In genomic region chr3:69908074-69908473, GRCm38 (mm10) we compare ENCODE assay signal across 8 mouse cellular contexts. TPM values are rescaled to one million over a fixed set of nuclear protein-coding genes. Genes with fewer than 3 reads are reported as not detected.
DNase-seq lines count a peak whose midpoint lies in the region; ATAC-seq and TF ChIP-seq lines count a peak whose summit lies in the region.

No protein-coding gene starts in this region.

- no peaks in the 10 kb centered on the region for H3K27me3 ChIP-seq in kidney, postnatal 0 days (ENCODE audit: insufficient read depth, low read length)
- H3K27me3 ChIP-seq in embryonic facial prominence, embryonic 14.5 days (replicated peaks; ENCODE audit: control insufficient read depth, insufficient read depth, low read length): no peaks in the 10 kb centered on the region; the same call in 1 of the 2 replicates
- no peaks in the 10 kb centered on the region for H3K27me3 ChIP-seq in midbrain, embryonic 16.5 days (ENCODE audit: control insufficient read depth, insufficient read depth, low read depth, low read length)
- no peaks in the 10 kb centered on the region for H3K27me3 ChIP-seq in intestine, embryonic 15.5 days (replicated peaks)
- H3K27me3 ChIP-seq in heart, embryonic 11.5 days (ENCODE audit: control insufficient read depth, insufficient read depth, low read length): no peaks in the 10 kb centered on the region

- no peak overlapping the region for H3K4me2 ChIP-seq in kidney, postnatal 0 days (ENCODE audit: low read length)
- peak overlapping the region; percentile 27; the same call in 1 of the 2 replicates for H3K4me2 ChIP-seq in embryonic facial prominence, embryonic 14.5 days (ENCODE audit: low read depth, low read length)
- no peak overlapping the region for H3K4me2 ChIP-seq in midbrain, embryonic 16.5 days (ENCODE audit: low read length)
- no peak overlapping the region for H3K4me2 ChIP-seq in intestine, embryonic 15.5 days (replicated peaks)
- H3K4me2 ChIP-seq in heart, embryonic 11.5 days: no peak overlapping the region

- no peaks in the 10 kb centered on the region for H3K36me3 ChIP-seq in kidney, postnatal 0 days (ENCODE audit: insufficient read depth, low read length)
- H3K36me3 ChIP-seq in embryonic facial prominence, embryonic 14.5 days (ENCODE audit: control insufficient read depth, insufficient read depth, low read length): no peaks in the 10 kb centered on the region
- no peaks in the 10 kb centered on the region for H3K36me3 ChIP-seq in midbrain, embryonic 16.5 days (ENCODE audit: control insufficient read depth, insufficient read depth, low read length)
- H3K36me3 ChIP-seq in intestine, embryonic 15.5 days: no peaks in the 10 kb centered on the region
- H3K36me3 ChIP-seq in heart, embryonic 11.5 days (ENCODE audit: control insufficient read depth, insufficient read depth, low read length): no peaks in the 10 kb centered on the region

- no peak overlapping the region for H3K27ac ChIP-seq in kidney, postnatal 0 days
- no peak overlapping the region for H3K27ac ChIP-seq in embryonic facial prominence, embryonic 14.5 days (replicated peaks; ENCODE audit: low read depth, low read length)
- H3K27ac ChIP-seq in midbrain, embryonic 16.5 days (ENCODE audit: low read length): no peak overlapping the region
- H3K27ac ChIP-seq in intestine, embryonic 15.5 days: no peak overlapping the region
- no peak overlapping the region for H3K27ac ChIP-seq in heart, embryonic 11.5 days (ENCODE audit: low read depth, low read length)

- WGBS in kidney, postnatal 0 days: 63% methylated on average over 4 of the region's 4 CpGs
- 32% methylated on average over 4 of the region's 4 CpGs for WGBS in embryonic facial prominence, embryonic 14.5 days
- 67% methylated on average over 4 of the region's 4 CpGs for WGBS in midbrain, embryonic 16.5 days
- 65% methylated on average over 4 of the region's 4 CpGs for WGBS in intestine, embryonic 15.5 days
- WGBS in heart, embryonic 11.5 days (ENCODE audit: insufficient replicate concordance): 50% methylated on average over 4 of the region's 4 CpGs

- H3K4me3 ChIP-seq in kidney, postnatal 0 days (replicated peaks; ENCODE audit: low read depth, low read length): no peak overlapping the region
- H3K4me3 ChIP-seq in embryonic facial prominence, embryonic 14.5 days (ENCODE audit: low read depth, low read length): no peak overlapping the region
- H3K4me3 ChIP-seq in midbrain, embryonic 16.5 days (ENCODE audit: low read depth, low read length): no peak overlapping the region
- no peak overlapping the region for H3K4me3 ChIP-seq in intestine, embryonic 15.5 days (replicated peaks)
- no peak overlapping the region for H3K4me3 ChIP-seq in heart, embryonic 11.5 days (ENCODE audit: low read depth, low read length)

- DNase-seq in kidney, postnatal 0 days (ENCODE audit: low spot score): peak; percentile 77
- DNase-seq in kidney, postnatal 36 days: no peak
- peak; percentile 39 for DNase-seq in MEL-GATA-1-ER (ENCODE audit: extremely low read depth, low read depth)
- peak; percentile 55 for DNase-seq in embryonic facial prominence, embryonic 14.5 days (ENCODE audit: low spot score)
- DNase-seq in frontal cortex, postnatal 14 days (ENCODE audit: low spot score in 2 of 2): no peak

- H3K9me3 ChIP-seq in kidney, postnatal 0 days (replicated peaks; ENCODE audit: low read length): no peaks in the 10 kb centered on the region
- no peaks in the 10 kb centered on the region for H3K9me3 ChIP-seq in embryonic facial prominence, embryonic 14.5 days (ENCODE audit: control insufficient read depth, low read length)
- H3K9me3 ChIP-seq in midbrain, embryonic 16.5 days (replicated peaks; ENCODE audit: control insufficient read depth, low read length, poor library complexity, severe bottlenecking): no peaks in the 10 kb centered on the region
- H3K9me3 ChIP-seq in intestine, embryonic 15.5 days: no peaks in the 10 kb centered on the region
- no peaks in the 10 kb centered on the region for H3K9me3 ChIP-seq in heart, embryonic 11.5 days (replicated peaks; ENCODE audit: control insufficient read depth, low read length)

- ATAC-seq in kidney, postnatal 0 days (replicated peaks; ENCODE audit: low FRiP score, low read depth): no peak
- 0 out of 2 replicates have a peak, but pooled peaks have one; percentile 18 for ATAC-seq in embryonic facial prominence, embryonic 14.5 days (ENCODE audit: low read depth)
- ATAC-seq in midbrain, embryonic 16.5 days: peak; percentile 67
- ATAC-seq in intestine, embryonic 15.5 days: no peak
- ATAC-seq in heart, embryonic 11.5 days (replicated peaks; ENCODE audit: insufficient number of reproducible peaks, low FRiP score, low TSS enrichment): no peak

- no peak overlapping the region for H3K9ac ChIP-seq in kidney, postnatal 0 days (ENCODE audit: low read depth, low read length)
- H3K9ac ChIP-seq in embryonic facial prominence, embryonic 14.5 days (ENCODE audit: low read depth, low read length): no peak overlapping the region
- H3K9ac ChIP-seq in midbrain, embryonic 16.5 days (ENCODE audit: low read depth, low read length): no peak overlapping the region
- H3K9ac ChIP-seq in intestine, embryonic 15.5 days: no peak overlapping the region
- no peak overlapping the region for H3K9ac ChIP-seq in heart, embryonic 11.5 days (ENCODE audit: low read depth, low read length)

- H3K4me1 ChIP-seq in kidney, postnatal 0 days (replicated peaks; ENCODE audit: insufficient read depth, low read length): no peaks in the 10 kb centered on the region
- H3K4me1 ChIP-seq in embryonic facial prominence, embryonic 14.5 days (ENCODE audit: control insufficient read depth, insufficient read depth, low read length): peaks cover 4% of the 10 kb centered on the region; the same call in 1 of the 2 replicates
- no peaks in the 10 kb centered on the region; the same call in 1 of the 2 replicates for H3K4me1 ChIP-seq in midbrain, embryonic 16.5 days (ENCODE audit: control insufficient read depth, insufficient read depth, low read length)
- H3K4me1 ChIP-seq in intestine, embryonic 15.5 days (replicated peaks): peaks cover 2% of the 10 kb centered on the region; the same call in 1 of the 2 replicates
- no peaks in the 10 kb centered on the region; the same call in 1 of the 2 replicates for H3K4me1 ChIP-seq in heart, embryonic 11.5 days (ENCODE audit: control insufficient read depth, insufficient read depth, low read length)

- TF ChIP-seq CTCF in kidney, postnatal 0 days (IDR thresholded peaks at IDR 0.05; ENCODE audit: low read depth): peak; percentile 77

RNA-seq across cellular contexts. Expression of gene Sptssb, which starts 48.3 kb away (rescaled TPM):
- polyA plus RNA-seq in kidney, postnatal 0 days (2015; fragmentation: Nextera tagmentation; extraction: Ambion mirVana): 14.5 and 23.0 TPM in 2 replicates
- 1.7 and 3.3 TPM in 2 replicates for polyA plus RNA-seq in embryonic facial prominence, embryonic 14.5 days (2014; fragmentation: Nextera tagmentation; extraction: Ambion mirVana)
- polyA plus RNA-seq in midbrain, embryonic 16.5 days (2015; fragmentation: Nextera tagmentation; extraction: Ambion mirVana): 0.37 and 1.2 TPM in 2 replicates
- polyA plus RNA-seq in intestine, embryonic 15.5 days (2015; fragmentation: Nextera tagmentation; extraction: Ambion mirVana): 8.9 and 10.1 TPM in 2 replicates
- 0.89 and 0.99 TPM in 2 replicates for polyA plus RNA-seq in heart, embryonic 11.5 days (2014; fragmentation: Nextera tagmentation; extraction: Ambion mirVana)

Comparison
In these comparisons a context has a peak if more than half of its experiments do, and no peak if none do; other contexts are left out.
1. DNase-seq: peak in kidney, postnatal 0 days (single experiment), MEL-GATA-1-ER (single experiment) and embryonic facial prominence, embryonic 14.5 days (single experiment); none in kidney, postnatal 36 days (0 of 2) and frontal cortex, postnatal 14 days (0 of 2).
2. ATAC-seq: peak in embryonic facial prominence, embryonic 14.5 days (single experiment) and midbrain, embryonic 16.5 days (single experiment); none in kidney, postnatal 0 days (single experiment), intestine, embryonic 15.5 days (single experiment) and heart, embryonic 11.5 days (single experiment).